Mouse (Mus musculus) left cerebral cortex, postnatal 4 days (tissue): Measurements from ENCODE around the gene Edn2. TPM values are rescaled to one million over a fixed set of nuclear protein-coding genes. Genes with fewer than 3 reads are reported as not detected.
A peak's percentile ranks its signal among the peaks of the same experiment; 100 is the strongest.

Source experiments
- DNase-seq: peaks from one replicate; pipeline ENCODE4 v3.0.0-alpha.2; 2022
- intact Hi-C: fragments of 180-260 bp; cut with DNase I; formaldehyde crosslinking; loops from one replicate; pipeline ENCODE4 v1.15.1; 2025
- total RNA-seq, 2 experiments: library from RNA; stranded (reverse); gene quantifications; 2 replicates each; pipeline ENCODE4 v1.2.3; 2021

The Edn2 gene
- total RNA-seq, 2 experiments from 2014 or later = not detected

GRCm38 (mm10) chr4:120199184-120199885 is 38.3 kb downstream of the Edn2 start:
- DNase-seq = peak; percentile 70
- intact Hi-C loops = no loop called here

GRCm38 (mm10) chr4:120200551-120201266 is 39.7 kb downstream of the Edn2 start:
- peak; percentile 46 for DNase-seq
- intact Hi-C loops = no loop called here

DNA sequence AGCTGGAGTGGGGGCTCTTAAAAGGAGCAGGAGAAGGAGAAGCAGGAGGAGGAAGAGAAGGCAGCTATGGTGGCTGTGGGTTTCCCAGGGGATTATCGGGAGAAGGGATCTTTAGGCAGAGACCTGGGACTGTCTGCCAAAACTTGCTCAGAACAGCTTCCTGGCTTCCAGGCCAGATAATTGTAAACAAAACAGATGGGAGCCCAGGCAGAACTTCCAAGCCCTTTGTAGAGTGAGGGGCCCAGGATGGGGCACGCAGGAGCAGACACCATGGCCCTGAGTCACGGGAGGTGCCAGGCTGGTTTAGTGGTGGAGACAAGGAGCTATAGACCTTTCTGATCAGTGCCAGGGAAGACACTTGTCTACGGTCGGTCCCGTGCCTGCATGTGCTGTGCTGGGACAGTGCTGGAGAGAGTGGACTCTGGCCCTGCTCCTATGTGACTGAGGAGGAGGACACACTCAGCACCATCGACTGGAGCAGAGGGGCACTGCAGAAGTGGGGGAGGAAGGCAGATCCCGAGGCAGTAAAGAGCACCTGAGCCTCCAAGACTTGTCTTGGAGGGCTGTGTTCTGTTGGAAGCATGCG is 43.4 kb downstream of the Edn2 start:
- intact Hi-C loops = no loop called here
- no peak for DNase-seq

- no peak for DNase-seq
- intact Hi-C loops = no loop called here
Measured at GRCm38 (mm10) chr4:120206471-120206891, 45.5 kb downstream of the Edn2 start.

- DNase-seq = no peak
- intact Hi-C loops = no loop called here
Measured at GRCm38 (mm10) chr4:120212080-120212479, 51.1 kb downstream of the Edn2 start.

- no peak for DNase-seq
- intact Hi-C loops = no loop called here
Measured at GRCm38 (mm10) chr4:120212812-120213211, 51.8 kb downstream of the Edn2 start.

DNA sequence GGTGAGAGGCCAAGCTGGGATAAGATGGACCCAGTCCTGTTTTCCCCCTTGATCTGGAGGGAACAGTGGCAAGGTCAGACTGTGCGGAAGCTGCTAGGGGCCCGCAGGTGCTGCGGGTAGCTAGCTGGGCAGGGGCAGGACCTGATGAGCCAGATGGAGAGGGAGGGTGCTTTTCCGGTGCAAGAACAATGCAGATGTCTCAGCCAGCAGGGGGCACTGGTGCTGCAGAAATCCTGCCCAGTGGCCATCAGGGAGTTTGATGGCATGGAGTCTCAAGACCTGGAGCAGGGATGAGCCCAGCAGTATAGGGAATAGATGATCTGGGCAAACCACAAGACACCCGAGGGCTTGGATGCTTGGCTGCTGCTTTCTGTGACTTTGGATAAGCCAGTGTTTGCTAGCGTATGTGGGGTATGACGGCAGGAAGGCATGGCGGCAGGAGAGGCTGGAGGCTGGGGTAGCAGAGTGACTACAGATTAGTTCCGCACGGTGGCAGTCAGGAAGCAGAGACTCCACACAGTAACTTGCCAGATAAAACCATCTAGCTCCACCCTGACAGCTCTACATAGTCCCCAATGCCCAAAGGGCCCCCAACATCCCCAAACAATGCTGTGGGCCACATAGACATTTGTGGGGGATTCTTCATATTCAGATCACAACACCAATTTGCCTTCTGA is 55.0 kb downstream of the Edn2 start:
- intact Hi-C loops = no loop called here
- DNase-seq = peak; percentile 81

DNA sequence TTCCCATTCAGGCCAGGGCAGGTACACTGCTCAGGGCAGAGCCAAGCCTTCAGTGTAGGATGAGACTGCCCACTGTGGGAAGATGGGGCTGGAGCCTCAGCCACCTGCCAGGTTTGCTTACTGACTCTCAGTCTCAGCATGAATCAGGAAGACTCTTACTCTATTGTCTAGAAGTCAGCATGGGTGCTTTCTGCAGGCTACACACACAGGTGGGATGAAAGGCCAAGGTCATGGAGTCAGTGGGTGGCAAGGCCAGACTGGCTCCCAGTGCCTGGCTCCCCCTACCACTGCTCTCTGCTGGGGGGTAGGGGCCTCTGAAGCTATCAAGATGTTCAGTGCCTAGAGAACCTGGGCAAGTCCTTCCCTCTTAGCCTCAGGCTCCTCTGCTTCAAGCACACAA is 55.9 kb downstream of the Edn2 start:
- intact Hi-C loops = no loop called here
- no peak for DNase-seq

Other genes starting within 250 kb of the Edn2 start
- not detected for gene AL607142.1, start 96.2 kb upstream of the Edn2 start, total RNA-seq
- 10 to 100 TPM; 45.7 to 46.8 TPM for gene Foxo6, start 126.1 kb downstream of the Edn2 start, total RNA-seq
- gene Scmh1, start 244.1 kb downstream of the Edn2 start, total RNA-seq = 100 to 1,000 TPM; 126 to 134 TPM